Mouse (Mus musculus) spleen, postnatal 4 days (tissue): ENCODE data around the gene Magix.

ENCODE experiments used
- DNase-seq, 2 experiments: peaks; one replicate each; pipeline ENCODE4 v3.0.0; 2022; ENCODE audit warnings: low spot score in 2 of 2

The Magix gene

GRCm38 (mm10) chrX:7632560-7632959 is 48.5 kb downstream of the Magix start:
- no peak for DNase-seq
